Mouse (Mus musculus) splenic B cell, adult 2 months (primary cell): ENCODE measurements around the gene Crtc1.

ENCODE experiments used
- DNase-seq: peaks from one replicate; pipeline ENCODE4 v3.0.0-alpha.2; 2011; ENCODE audit warnings: low read depth, low spot score
- H3K27me3 ChIP-seq: 2 replicates; pipeline ENCODE4 v1.6.1; 2012; ENCODE audit warnings: mild to moderate bottlenecking, low read length, moderate library complexity, mixed read lengths; ENCODE audit not compliant: control insufficient read depth, poor library complexity, insufficient read depth, severe bottlenecking
- H3K36me3 ChIP-seq: 2 replicates; pipeline ENCODE4 v1.6.1; 2012; ENCODE audit warnings: mild to moderate bottlenecking, low read length, moderate library complexity, mixed read lengths; ENCODE audit not compliant: control insufficient read depth, poor library complexity, insufficient read depth, severe bottlenecking

The Crtc1 gene

DNA sequence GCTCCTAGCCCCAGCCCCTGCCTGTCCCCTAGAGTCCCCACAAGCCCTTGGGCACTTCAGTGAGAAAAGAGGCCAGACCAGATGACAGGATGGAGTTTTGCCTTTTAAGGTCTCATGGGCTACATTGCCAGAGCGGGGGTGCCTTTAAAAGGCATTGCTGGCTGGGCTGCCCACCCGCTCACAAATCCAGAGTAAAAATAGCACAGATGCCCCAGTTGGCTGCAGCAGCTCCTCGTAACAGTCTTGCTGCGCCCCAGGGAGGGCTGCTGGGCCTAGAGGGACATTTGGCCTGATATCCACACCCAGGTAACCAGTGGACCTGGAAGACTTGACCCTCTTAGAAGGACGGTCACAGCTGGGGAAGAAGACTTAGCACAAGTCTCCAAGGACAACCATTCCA is 14.5 kb upstream of the Crtc1 start:
- Histone ChIP-seq H3K36me3 (no peaks in the 10 kb centered on the region), H3K27me3 (no peaks in the 10 kb centered on the region)
- no peak for DNase-seq

DNA sequence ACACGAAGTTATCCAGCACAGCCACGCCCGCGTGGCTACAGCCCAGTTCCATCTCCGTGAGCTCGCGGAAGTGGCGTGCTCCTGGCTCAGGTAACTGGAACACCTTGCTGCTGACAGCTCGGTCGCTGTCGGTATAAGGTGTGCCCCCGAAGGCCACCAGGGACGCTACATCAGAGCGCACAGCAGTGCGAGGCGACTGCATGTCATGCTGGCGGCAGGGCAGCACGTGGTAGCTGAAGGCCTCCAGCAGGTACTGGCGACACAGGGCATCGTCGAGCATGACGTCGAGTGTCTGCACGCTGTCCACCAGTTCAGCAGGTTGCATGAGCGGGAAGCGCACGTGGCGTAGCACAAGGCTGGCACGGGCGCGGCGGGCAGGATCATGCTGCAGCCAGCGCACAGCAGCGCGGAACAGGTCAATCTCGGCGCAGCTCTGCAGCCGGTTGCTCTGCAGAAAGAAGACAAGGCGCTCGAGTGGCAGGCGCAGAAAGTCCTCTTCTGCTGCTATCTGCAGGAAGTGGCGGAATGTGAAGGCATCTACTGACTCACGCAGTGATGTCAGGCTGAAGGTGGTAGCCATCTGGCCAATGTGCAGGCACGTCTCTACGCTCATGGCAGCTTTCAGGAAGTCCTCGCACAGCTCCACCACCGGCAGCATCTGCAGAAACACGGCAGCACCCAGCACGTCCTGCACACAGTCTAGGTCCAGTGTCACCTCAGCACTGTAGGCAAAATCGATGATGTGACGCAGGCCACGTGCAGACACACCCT is 13.0 kb upstream of the Crtc1 start:
- Histone ChIP-seq H3K36me3 (no peaks in the 10 kb centered on the region), H3K27me3 (no peaks in the 10 kb centered on the region)
- DNase-seq: no peak

DNA sequence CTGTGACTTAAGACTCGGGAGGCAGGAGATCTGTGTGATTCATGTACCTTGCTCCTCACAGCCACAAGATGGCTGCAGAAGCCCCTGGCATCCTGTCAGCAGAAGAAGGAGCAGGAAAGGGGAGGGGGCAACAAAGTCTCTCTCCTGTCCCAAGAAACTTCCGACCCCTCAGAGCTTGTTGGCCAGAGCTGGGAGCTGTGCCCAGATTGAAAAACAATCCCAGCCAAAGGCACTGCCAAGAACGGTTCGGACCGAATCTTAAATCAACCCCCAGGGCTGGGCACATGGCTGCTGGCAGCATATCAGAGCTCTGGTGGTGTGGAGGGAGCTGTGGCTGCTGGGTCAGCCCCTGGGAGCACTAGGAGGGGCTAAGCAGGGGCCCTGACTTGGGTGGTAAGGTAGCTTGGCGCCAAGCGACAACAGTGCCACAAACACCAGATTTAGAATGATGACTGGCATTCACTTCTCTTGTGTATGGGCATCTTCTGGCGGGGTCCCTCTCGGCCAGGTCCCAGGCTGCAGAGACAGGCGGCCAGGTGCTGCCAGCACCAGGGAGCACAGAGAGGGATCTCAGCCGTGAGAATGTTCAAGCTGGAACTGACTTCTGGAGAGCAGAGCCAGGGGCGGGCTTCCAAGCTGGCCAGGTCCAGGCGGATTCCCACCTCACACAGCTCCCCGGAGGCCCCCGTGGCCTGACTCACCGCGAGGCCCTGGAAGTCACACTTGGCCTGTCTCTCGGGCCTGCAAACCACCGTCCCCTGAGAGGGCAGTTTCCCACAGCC is 8.5 kb upstream of the Crtc1 start:
- no peaks in the 10 kb centered on the region for H3K36me3 ChIP-seq
- no peaks in the 10 kb centered on the region for H3K27me3 ChIP-seq
- DNase-seq: no peak

- DNase-seq: no peak
- Histone ChIP-seq H3K27me3 (no peaks in the 10 kb centered on the region), H3K36me3 (no peaks in the 10 kb centered on the region)
Measured at GRCm38 (mm10) chr8:70445988-70446387, 6.6 kb upstream of the Crtc1 start.

GRCm38 (mm10) chr8:70443326-70443725 is 3.9 kb upstream of the Crtc1 start:
- H3K36me3 ChIP-seq: no peaks in the 10 kb centered on the region
- no peak for DNase-seq
- H3K27me3 ChIP-seq: no peaks in the 10 kb centered on the region

DNA sequence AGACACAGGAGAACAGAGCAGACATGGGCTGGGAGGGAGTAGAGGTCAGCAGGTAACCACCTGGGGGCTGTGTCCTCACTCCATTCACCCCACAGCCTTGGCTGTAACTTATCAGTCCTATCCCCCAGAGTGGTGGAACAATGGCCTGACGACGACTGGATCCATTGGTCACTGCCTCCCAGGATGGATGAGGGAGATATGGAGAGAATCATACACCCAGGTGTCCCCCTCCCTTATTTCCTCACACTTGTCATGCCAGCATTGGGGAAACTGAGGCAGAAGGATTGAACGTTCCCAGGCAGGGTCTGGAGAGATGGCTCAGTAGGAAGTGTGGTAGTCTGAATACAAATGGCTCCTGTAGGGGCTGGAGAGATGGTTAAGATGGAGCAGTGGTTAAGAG is 2.2 kb upstream of the Crtc1 start:
- no peak for DNase-seq

GRCm38 (mm10) chr8:70440246-70440645 is 867 bp upstream of the Crtc1 start:
- DNase-seq: peak; percentile 29
- H3K27me3 ChIP-seq: no peaks in the 10 kb centered on the region
- no peaks in the 10 kb centered on the region for H3K36me3 ChIP-seq

More for the DNA sequence above, 2.2 kb upstream of the Crtc1 start:
- H3K27me3 ChIP-seq: no peaks in the 10 kb centered on the region
- no peaks in the 10 kb centered on the region for H3K36me3 ChIP-seq

GRCm38 (mm10) chr8:70439848-70440179 is 435 bp upstream of the Crtc1 start:
- Histone ChIP-seq H3K36me3 (no peaks in the 10 kb centered on the region), H3K27me3 (no peaks in the 10 kb centered on the region)
- no peak for DNase-seq

DNA sequence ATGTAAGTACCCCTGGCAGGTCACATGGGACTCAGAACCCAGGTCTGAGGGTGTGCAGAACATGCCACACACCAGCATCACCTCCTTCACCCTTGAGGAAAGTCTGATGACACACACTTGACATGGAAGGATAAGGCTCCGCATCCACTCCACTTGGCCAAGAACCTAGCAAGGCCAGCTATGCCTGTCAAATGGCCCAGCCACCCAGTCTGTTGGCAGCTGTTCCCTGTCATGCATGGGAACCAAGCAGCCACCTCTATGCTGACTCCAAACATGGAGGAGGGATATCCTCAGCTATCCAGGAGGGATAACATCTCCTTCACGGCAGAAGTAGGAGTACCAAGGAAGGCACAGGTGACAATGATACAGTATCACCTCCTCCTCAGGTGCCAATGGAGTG is 956 bp downstream of the Crtc1 start:
- DNase-seq: no peak
- H3K36me3 ChIP-seq: no peaks in the 10 kb centered on the region
- H3K27me3 ChIP-seq: no peaks in the 10 kb centered on the region

DNA sequence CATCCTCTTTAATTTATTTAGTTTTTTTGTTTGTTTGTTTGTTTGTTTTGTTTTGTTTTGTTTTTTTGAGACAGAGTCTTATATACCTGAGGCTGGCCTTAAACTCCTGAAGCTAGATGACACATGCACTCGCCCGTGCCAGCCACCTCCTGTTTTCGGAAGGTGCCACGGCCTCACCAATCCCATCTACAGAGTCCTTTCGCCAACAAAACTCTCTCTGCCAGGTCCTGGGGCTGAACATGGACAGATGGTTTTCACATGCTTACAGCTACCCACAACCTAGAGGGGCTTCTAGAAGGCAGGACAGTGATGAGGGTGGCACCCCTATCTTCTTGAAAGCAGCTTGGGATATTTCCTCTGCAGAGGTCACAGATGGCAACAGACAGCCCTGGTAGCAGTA is 4.2 kb downstream of the Crtc1 start:
- no peak for DNase-seq
- Histone ChIP-seq H3K27me3 (no peaks in the 10 kb centered on the region), H3K36me3 (no peaks in the 10 kb centered on the region)

GRCm38 (mm10) chr8:70432991-70433536 is 6.3 kb downstream of the Crtc1 start:
- Histone ChIP-seq H3K27me3 (no peaks in the 10 kb centered on the region), H3K36me3 (no peaks in the 10 kb centered on the region)
- DNase-seq: no peak

GRCm38 (mm10) chr8:70431213-70431612 is 8.2 kb downstream of the Crtc1 start:
- H3K36me3 ChIP-seq: no peaks in the 10 kb centered on the region
- DNase-seq: no peak
- H3K27me3 ChIP-seq: no peaks in the 10 kb centered on the region

GRCm38 (mm10) chr8:70426300-70426907 is 13.0 kb downstream of the Crtc1 start:
- DNase-seq: peak; percentile 58
- Histone ChIP-seq H3K27me3 (no peaks in the 10 kb centered on the region), H3K36me3 (no peaks in the 10 kb centered on the region)

GRCm38 (mm10) chr8:70422722-70423121 is 16.7 kb downstream of the Crtc1 start:
- no peaks in the 10 kb centered on the region for H3K36me3 ChIP-seq
- H3K27me3 ChIP-seq: no peaks in the 10 kb centered on the region
- no peak for DNase-seq
